Mouse (Mus musculus): ENCODE measurements at regions not wholly inside any gene's neighbourhood (a gene's known extent, or its start where the extent isn't known, plus 50 kb on each side); places are given as distances from the start of the nearest gene placed in this dataset.
A peak's percentile ranks its signal among the peaks of the same experiment; 100 is the strongest.

GRCm38 (mm10) chr12:97434021-97434420 lies 825.2 kb downstream of the Galc start:
- Histone ChIP-seq H3K27ac (replicated peaks) (no peak overlapping the region), H3K4me2 (replicated peaks) (no peak overlapping the region), H3K4me1 (no peaks in the 10 kb centered on the region), H3K9ac (replicated peaks) (no peak overlapping the region), H3K9me3 (no peaks in the 10 kb centered on the region), H3K36me3 (no peaks in the 10 kb centered on the region), H3K27me3 (no peaks in the 10 kb centered on the region), H3K4me3 (no peak overlapping the region)
- 36% methylated on average over 1 of the region's 1 CpGs for WGBS
- no peak for ATAC-seq (replicated peaks)

GRCm38 (mm10) chr12:97432704-97433103 lies 826.6 kb downstream of the Galc start:
- Histone ChIP-seq H3K9ac (replicated peaks) (no peak overlapping the region), H3K27me3 (no peaks in the 10 kb centered on the region), H3K9me3 (no peaks in the 10 kb centered on the region), H3K4me2 (replicated peaks) (no peak overlapping the region), H3K27ac (replicated peaks) (no peak overlapping the region), H3K36me3 (no peaks in the 10 kb centered on the region), H3K4me3 (no peak overlapping the region), H3K4me1 (no peaks in the 10 kb centered on the region)
- WGBS: 90% methylated on average over 4 of the region's 4 CpGs
- ATAC-seq (replicated peaks): no peak

- H3K36me3 ChIP-seq: no peaks in the 10 kb centered on the region
- H3K27ac ChIP-seq (replicated peaks): no peak overlapping the region
- no peak overlapping the region for H3K9ac ChIP-seq (replicated peaks)
- no peaks in the 10 kb centered on the region for H3K4me1 ChIP-seq
- 89% methylated on average over 3 of the region's 3 CpGs for WGBS
- no peak overlapping the region for H3K4me3 ChIP-seq
- ATAC-seq (replicated peaks): no peak
- H3K9me3 ChIP-seq: no peaks in the 10 kb centered on the region
- H3K4me2 ChIP-seq (replicated peaks): no peak overlapping the region
- no peaks in the 10 kb centered on the region for H3K27me3 ChIP-seq
Observed at GRCm38 (mm10) chr12:97428252-97428651, 831.0 kb downstream of the Galc start.

GRCm38 (mm10) chr12:97424726-97425125 lies 834.5 kb downstream of the Galc start:
- H3K27ac ChIP-seq (replicated peaks): no peak overlapping the region
- 69% methylated on average over 3 of the region's 3 CpGs for WGBS
- no peak overlapping the region for H3K9ac ChIP-seq (replicated peaks)
- no peaks in the 10 kb centered on the region for H3K36me3 ChIP-seq
- H3K4me1 ChIP-seq: no peaks in the 10 kb centered on the region
- H3K4me2 ChIP-seq (replicated peaks): no peak overlapping the region
- ATAC-seq (replicated peaks): no peak; the same call in 1 of the 2 replicates
- no peaks in the 10 kb centered on the region for H3K9me3 ChIP-seq
- H3K4me3 ChIP-seq: no peak overlapping the region
- no peaks in the 10 kb centered on the region for H3K27me3 ChIP-seq

GRCm38 (mm10) chr12:97403440-97403839 lies 855.8 kb downstream of the Galc start:
- Histone ChIP-seq H3K4me1 (peaks cover 24% of the 10 kb centered on the region), H3K9ac (replicated peaks) (no peak overlapping the region), H3K4me2 (replicated peaks) (no peak overlapping the region), H3K27ac (replicated peaks) (no peak overlapping the region), H3K36me3 (no peaks in the 10 kb centered on the region), H3K9me3 (no peaks in the 10 kb centered on the region), H3K27me3 (no peaks in the 10 kb centered on the region), H3K4me3 (no peak overlapping the region)
- ATAC-seq (replicated peaks): no peak
- WGBS: 11% methylated on average over 3 of the region's 3 CpGs

GRCm38 (mm10) chr12:97402412-97403396 lies 856.6 kb downstream of the Galc start:
- 19% methylated on average over 9 of the region's 10 CpGs for WGBS
- H3K36me3 ChIP-seq: no peaks in the 10 kb centered on the region
- no peak overlapping the region for H3K4me2 ChIP-seq (replicated peaks)
- no peaks in the 10 kb centered on the region for H3K9me3 ChIP-seq
- H3K27ac ChIP-seq (replicated peaks): peak overlapping the region; percentile 21; the same call in 1 of the 2 replicates
- no peaks in the 10 kb centered on the region for H3K27me3 ChIP-seq
- H3K9ac ChIP-seq (replicated peaks): no peak overlapping the region
- ATAC-seq (replicated peaks): peak; percentile 53
- H3K4me1 ChIP-seq: peaks cover 24% of the 10 kb centered on the region
- H3K4me3 ChIP-seq: no peak overlapping the region

- no peaks in the 10 kb centered on the region for H3K36me3 ChIP-seq
- no peaks in the 10 kb centered on the region for H3K27me3 ChIP-seq
- H3K9me3 ChIP-seq: no peaks in the 10 kb centered on the region
- no peak overlapping the region for H3K4me3 ChIP-seq
- H3K4me2 ChIP-seq (replicated peaks): no peak overlapping the region
- whole genome bisulfite sequencing: 50% methylated on average over 3 of the region's 3 CpGs
- H3K9ac ChIP-seq (replicated peaks): no peak overlapping the region
- peaks cover 24% of the 10 kb centered on the region for H3K4me1 ChIP-seq
- peak overlapping the region; percentile 46; the same call in 1 of the 2 replicates for H3K27ac ChIP-seq (replicated peaks)
- no peak for ATAC-seq (replicated peaks)
Observed at GRCm38 (mm10) chr12:97398582-97398945, 860.7 kb downstream of the Galc start.

GRCm38 (mm10) chr12:97397850-97398581 lies 861.2 kb downstream of the Galc start:
- H3K9me3 ChIP-seq: no peaks in the 10 kb centered on the region
- H3K4me2 ChIP-seq (replicated peaks): no peak overlapping the region
- 0 out of 2 replicates have a peak overlapping the region, but pooled peaks have one; percentile 46 for H3K27ac ChIP-seq (replicated peaks)
- H3K4me3 ChIP-seq: no peak overlapping the region
- no peak overlapping the region for H3K9ac ChIP-seq (replicated peaks)
- WGBS: 53% methylated on average over 6 of the region's 7 CpGs
- H3K36me3 ChIP-seq: no peaks in the 10 kb centered on the region
- H3K27me3 ChIP-seq: no peaks in the 10 kb centered on the region
- H3K4me1 ChIP-seq: peaks cover 22% of the 10 kb centered on the region
- ATAC-seq (replicated peaks): peak; percentile 62

GRCm38 (mm10) chr12:97361804-97362203 lies 897.5 kb downstream of the Galc start:
- peak; percentile 81 for ATAC-seq (replicated peaks)
- Histone ChIP-seq H3K9ac (replicated peaks) (no peak overlapping the region), H3K36me3 (no peaks in the 10 kb centered on the region), H3K27ac (replicated peaks) (no peak overlapping the region), H3K4me2 (replicated peaks) (no peak overlapping the region), H3K4me1 (peaks cover 7% of the 10 kb centered on the region; the same call in 1 of the 2 replicates), H3K4me3 (no peak overlapping the region), H3K9me3 (0 out of 2 replicates have a peak, but pooled peaks cover 2% of the 10 kb centered on the region), H3K27me3 (no peaks in the 10 kb centered on the region)
- 24% methylated on average over 3 of the region's 3 CpGs for WGBS

GRCm38 (mm10) chr12:97360656-97361055 lies 898.6 kb downstream of the Galc start:
- Histone ChIP-seq H3K27ac (replicated peaks) (no peak overlapping the region), H3K36me3 (no peaks in the 10 kb centered on the region), H3K9me3 (no peaks in the 10 kb centered on the region), H3K4me3 (no peak overlapping the region), H3K4me2 (replicated peaks) (no peak overlapping the region), H3K4me1 (peaks cover 7% of the 10 kb centered on the region; the same call in 1 of the 2 replicates), H3K9ac (replicated peaks) (no peak overlapping the region), H3K27me3 (no peaks in the 10 kb centered on the region)
- 16% methylated on average over 2 of the region's 2 CpGs for whole genome bisulfite sequencing
- peak; percentile 90 for ATAC-seq (replicated peaks)

- no peak overlapping the region for H3K9ac ChIP-seq (replicated peaks)
- peak; percentile 90 for ATAC-seq (replicated peaks)
- H3K4me1 ChIP-seq: peaks cover 6% of the 10 kb centered on the region; the same call in 1 of the 2 replicates
- no peak overlapping the region for H3K4me2 ChIP-seq (replicated peaks)
- H3K36me3 ChIP-seq: no peaks in the 10 kb centered on the region
- H3K27ac ChIP-seq (replicated peaks): peak overlapping the region; percentile 28
- no peaks in the 10 kb centered on the region for H3K9me3 ChIP-seq
- H3K4me3 ChIP-seq: no peak overlapping the region
- H3K27me3 ChIP-seq: no peaks in the 10 kb centered on the region
- WGBS: 30% methylated on average over 3 of the region's 3 CpGs
Observed at GRCm38 (mm10) chr12:97326582-97326981, 932.7 kb downstream of the Galc start.
